Mouse (Mus musculus): ENCODE results near the gene Ndst2.

DNA sequence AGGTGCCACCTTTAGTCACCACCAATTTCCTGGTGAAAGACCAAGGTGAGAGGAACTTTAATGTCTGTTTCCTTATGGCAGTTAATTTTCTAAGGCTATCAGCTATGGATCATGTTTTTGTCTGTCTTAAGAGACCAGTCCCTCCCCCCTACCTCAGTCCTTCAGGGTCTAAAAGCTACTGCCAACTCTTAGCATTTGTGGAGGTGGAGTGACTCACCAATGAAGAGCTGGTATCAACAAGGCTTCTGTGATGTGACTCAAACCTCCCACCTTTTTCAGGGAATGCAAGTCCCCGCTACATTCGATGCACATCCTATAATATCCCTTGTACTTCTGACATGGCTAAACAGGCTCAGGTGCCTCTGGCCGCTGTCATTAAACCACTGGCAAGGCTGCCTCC, 47.8 kb downstream of the Ndst2 start:
- TF ChIP-seq ZC3H11A (IDR thresholded peaks at IDR 0.05; ENCODE audit: borderline replicate concordance, low read depth, low read length) = no peak
- TF ChIP-seq MAFK (IDR thresholded peaks at IDR 0.05; ENCODE audit: insufficient read depth, low read depth, low read length) = no peak
- no peak for TF ChIP-seq ZNF384 (IDR thresholded peaks at IDR 0.05; ENCODE audit: low read depth, low read length)
- no peak for TF ChIP-seq CHD2 (IDR thresholded peaks at IDR 0.05; ENCODE audit: low read depth, low read length)
